Mouse (Mus musculus) macrophage (primary cell): ENCODE data around the gene Tfap2e. TPM values are rescaled to one million over a fixed set of nuclear protein-coding genes. Genes with fewer than 3 reads are reported as not detected.

Source experiments
- H3K27ac ChIP-seq: fragments of 350-480 bp; formaldehyde crosslinking; 2 replicates; pipeline ENCODE4 v1.9.0; 2021
- H3K36me3 ChIP-seq: fragments of 350-480 bp; formaldehyde crosslinking; 2 replicates; pipeline ENCODE4 v1.9.0; 2021; ENCODE audit errors: inconsistent target
- H3K4me3 ChIP-seq: fragments of 350-480 bp; formaldehyde crosslinking; 2 replicates; pipeline ENCODE4 v1.9.0; 2021; ENCODE audit errors: inconsistent target
- H3K79me2 ChIP-seq: fragments of 350-480 bp; formaldehyde crosslinking; 2 replicates; pipeline ENCODE4 v1.9.0; 2021; ENCODE audit errors: inconsistent target
- WGBS: methylation state at CpG from one replicate; pipeline ENCODE4 v1.1.7; 2026; ENCODE audit warnings: inconsistent platforms; ENCODE audit not compliant: missing documents; 5-methylcytosine and 5-hydroxymethylcytosine counted together
- polyA plus RNA-seq: library from polyadenylated mRNA; stranded (reverse); fragments of 250-400 nt; gene quantifications from 3 replicates; pipeline ENCODE4 v1.2.4, GENCODE M21; 2018; ENCODE audit warnings: inconsistent platforms

Gene Tfap2e
- polyA plus RNA-seq, 1 experiment from 2014 or later = not detected

- Histone ChIP-seq H3K79me2 (no peaks in the 10 kb centered on the region), H3K27ac (no peak overlapping the region), H3K36me3 (peaks cover 20% of the 10 kb centered on the region; the same call in 1 of the 2 replicates), H3K4me3 (no peak overlapping the region)
- 52% methylated on average over 12 of the region's 13 CpGs for WGBS
Observed at GRCm38 (mm10) chr4:126745506-126746193, 9.6 kb upstream of the Tfap2e start.

GRCm38 (mm10) chr4:126744831-126745230, 8.8 kb upstream of the Tfap2e start:
- H3K36me3 ChIP-seq = peaks cover 20% of the 10 kb centered on the region; the same call in 1 of the 2 replicates
- WGBS = 94% methylated on average over 14 of the region's 14 CpGs

GRCm38 (mm10) chr4:126743713-126744112, 7.7 kb upstream of the Tfap2e start:
- Histone ChIP-seq H3K36me3 (peaks cover 16% of the 10 kb centered on the region; the same call in 1 of the 2 replicates), H3K27ac (no peak overlapping the region)
- WGBS = 77% methylated on average over 11 of the region's 11 CpGs

More at GRCm38 (mm10) chr4:126744831-126745230, 8.8 kb upstream of the Tfap2e start:
- no peaks in the 10 kb centered on the region for H3K79me2 ChIP-seq
- no peak overlapping the region for H3K27ac ChIP-seq
- no peak overlapping the region for H3K4me3 ChIP-seq

GRCm38 (mm10) chr4:126742976-126743375, 6.9 kb upstream of the Tfap2e start:
- Histone ChIP-seq H3K36me3 (peaks cover 11% of the 10 kb centered on the region; the same call in 1 of the 2 replicates), H3K79me2 (no peaks in the 10 kb centered on the region), H3K27ac (no peak overlapping the region), H3K4me3 (no peak overlapping the region)
- WGBS = 76% methylated on average over 2 of the region's 2 CpGs

More at GRCm38 (mm10) chr4:126743713-126744112, 7.7 kb upstream of the Tfap2e start:
- Histone ChIP-seq H3K4me3 (no peak overlapping the region), H3K79me2 (no peaks in the 10 kb centered on the region)

DNA sequence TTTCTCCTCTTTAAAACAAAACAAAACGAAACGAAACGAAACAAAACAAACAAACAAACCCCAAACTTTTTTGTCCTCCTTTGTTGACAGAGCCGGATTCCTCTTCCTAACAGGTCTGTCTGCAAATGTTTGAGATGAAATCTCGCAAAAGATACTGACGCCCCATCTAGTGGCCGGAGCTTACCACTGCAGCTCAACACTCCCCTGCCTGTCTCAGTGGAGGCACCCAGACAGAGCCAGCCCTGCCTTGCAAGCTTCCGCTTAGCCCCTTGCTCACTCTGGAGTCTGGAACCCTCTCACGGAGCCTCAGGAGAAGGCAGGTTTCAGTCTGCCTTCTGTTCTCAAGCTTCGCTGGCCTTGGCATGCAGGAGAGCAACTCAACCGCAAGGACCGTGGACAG, 5.4 kb upstream of the Tfap2e start:
- Histone ChIP-seq H3K27ac (no peak overlapping the region), H3K4me3 (no peak overlapping the region), H3K79me2 (no peaks in the 10 kb centered on the region), H3K36me3 (peaks cover 6% of the 10 kb centered on the region; the same call in 1 of the 2 replicates)
- 10% methylated on average over 12 of the region's 12 CpGs for WGBS

DNA sequence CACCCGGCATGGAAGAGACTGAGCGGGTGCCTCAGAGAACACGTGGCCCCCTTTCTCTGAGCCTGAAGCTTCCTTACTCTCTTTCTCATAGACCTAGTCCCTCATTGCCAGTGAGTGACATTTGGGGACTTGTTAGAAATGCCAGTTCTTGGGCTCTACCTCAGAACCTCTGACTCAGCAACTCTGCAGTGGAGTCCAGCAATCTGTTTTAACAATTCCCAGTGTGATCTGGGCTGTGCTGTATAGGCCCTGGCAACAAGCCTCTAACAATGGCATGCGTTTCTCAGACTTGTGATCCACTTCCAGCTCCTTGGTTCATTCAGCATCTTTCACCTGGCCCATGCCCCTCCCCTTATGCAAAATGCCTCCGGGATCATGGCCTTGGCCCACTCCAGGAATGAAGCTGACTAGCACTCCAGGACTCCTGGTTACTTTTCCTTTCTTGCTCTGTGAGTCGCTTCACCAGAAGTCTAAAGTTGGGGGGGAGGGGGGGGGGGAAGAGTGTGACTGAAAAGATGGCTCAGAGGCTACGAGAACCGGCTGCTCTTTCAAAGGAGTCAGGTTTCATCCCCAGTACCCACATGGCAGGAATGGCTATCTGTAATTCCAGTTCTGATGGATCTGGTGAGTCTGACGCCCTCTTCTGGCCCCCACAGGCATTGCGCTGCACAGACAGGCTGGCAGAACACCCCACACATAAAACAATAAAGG, 4.1 kb upstream of the Tfap2e start:
- no peaks in the 10 kb centered on the region for H3K36me3 ChIP-seq
- WGBS = 67% methylated on average over 10 of the region's 10 CpGs
- H3K27ac ChIP-seq = no peak overlapping the region
- H3K79me2 ChIP-seq = no peaks in the 10 kb centered on the region
- no peak overlapping the region for H3K4me3 ChIP-seq

DNA sequence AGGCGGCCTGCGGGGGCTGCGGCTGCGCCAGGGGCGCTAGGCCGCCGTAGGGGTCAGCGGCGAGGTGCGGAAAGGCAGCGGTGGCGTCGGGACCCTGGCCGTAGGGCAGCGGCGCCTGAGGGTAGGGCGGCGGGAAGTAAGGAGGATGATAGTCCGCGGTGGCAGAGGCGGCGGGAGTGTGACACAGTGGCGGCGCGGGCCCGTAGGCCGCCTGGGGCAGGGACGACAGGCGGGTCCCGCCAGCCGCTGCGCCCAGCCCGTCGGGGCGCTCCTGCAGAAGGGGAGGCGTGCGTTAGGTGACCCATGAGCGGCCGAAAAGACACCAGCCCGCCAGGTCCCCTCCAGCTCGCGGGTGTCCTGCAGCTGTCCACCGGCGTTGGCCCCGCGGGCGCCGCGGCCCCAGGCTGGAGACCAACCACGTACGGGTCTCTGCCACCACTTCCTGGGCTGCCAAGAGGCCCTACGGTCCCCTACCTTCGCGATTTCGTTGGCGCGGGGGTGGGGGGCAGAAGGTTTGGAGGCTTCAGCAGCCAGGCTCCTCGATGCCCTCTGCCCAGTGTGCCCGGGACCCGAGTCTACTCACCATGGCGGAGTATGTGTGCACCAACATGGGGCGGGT, 549 bp downstream of the Tfap2e start:
- Histone ChIP-seq H3K4me3 (no peak overlapping the region), H3K27ac (no peak overlapping the region), H3K79me2 (no peaks in the 10 kb centered on the region), H3K36me3 (no peaks in the 10 kb centered on the region)
- WGBS = 5% methylated on average over 53 of the region's 62 CpGs

GRCm38 (mm10) chr4:126734700-126735381, 1.2 kb downstream of the Tfap2e start:
- Histone ChIP-seq H3K27ac (no peak overlapping the region), H3K36me3 (no peaks in the 10 kb centered on the region), H3K79me2 (no peaks in the 10 kb centered on the region), H3K4me3 (no peak overlapping the region)
- WGBS = 10% methylated on average over 51 of the region's 51 CpGs

DNA sequence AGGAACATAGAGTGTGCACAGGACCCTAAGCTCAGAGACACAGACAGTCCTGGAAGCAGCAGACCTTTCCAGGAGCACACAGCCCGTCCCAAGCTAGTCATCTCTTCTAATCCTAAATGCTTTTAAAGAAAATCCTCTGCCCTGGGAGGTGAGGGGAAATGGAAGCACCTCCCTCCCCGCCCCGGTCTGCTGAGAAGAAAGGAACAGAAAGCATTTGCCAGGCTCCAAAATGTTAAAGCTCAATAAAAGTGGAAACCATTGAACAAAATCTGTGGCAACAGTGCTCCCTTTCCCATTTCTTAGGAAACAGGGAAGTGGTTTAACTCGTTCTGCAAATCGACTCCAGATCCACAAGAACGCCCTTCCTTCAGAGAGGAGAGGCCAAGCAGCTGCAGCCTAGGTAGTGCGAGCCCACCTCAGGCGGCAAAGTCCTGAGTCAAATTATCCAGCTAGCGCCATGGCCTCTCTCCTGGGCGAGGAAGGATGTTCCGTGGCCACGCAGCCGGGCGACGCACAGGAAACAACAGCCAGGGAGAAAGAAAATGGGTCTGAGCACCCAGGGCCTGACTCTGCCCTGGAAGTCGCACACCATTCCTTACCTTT, 1.9 kb downstream of the Tfap2e start:
- Histone ChIP-seq H3K79me2 (no peaks in the 10 kb centered on the region), H3K36me3 (no peaks in the 10 kb centered on the region), H3K4me3 (no peak overlapping the region), H3K27ac (no peak overlapping the region)
- WGBS = 11% methylated on average over 16 of the region's 16 CpGs

GRCm38 (mm10) chr4:126732531-126733380, 3.3 kb downstream of the Tfap2e start:
- Histone ChIP-seq H3K4me3 (no peak overlapping the region), H3K36me3 (no peaks in the 10 kb centered on the region), H3K79me2 (no peaks in the 10 kb centered on the region), H3K27ac (no peak overlapping the region)
- 11% methylated on average over 26 of the region's 26 CpGs for WGBS

DNA sequence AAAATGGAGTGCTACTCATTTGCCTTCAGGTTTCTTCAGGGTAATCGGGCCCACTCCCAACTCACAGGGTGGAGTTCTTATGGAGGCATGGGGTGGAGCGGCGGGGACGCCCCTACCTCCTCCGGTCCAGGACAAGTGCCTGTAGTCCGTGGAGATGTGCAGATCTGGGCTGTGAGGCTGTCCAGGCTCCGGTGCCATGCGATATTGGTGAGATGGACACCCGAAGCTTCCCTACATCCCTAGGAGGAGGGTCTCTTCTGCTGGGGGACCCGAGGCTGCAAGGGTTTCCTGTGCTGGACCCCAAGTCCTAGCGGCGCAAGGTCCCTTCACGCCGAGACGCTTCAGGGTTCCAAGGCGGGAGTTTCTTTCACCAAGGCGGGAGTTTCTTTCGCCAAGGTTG, 3.9 kb downstream of the Tfap2e start:
- Histone ChIP-seq H3K36me3 (no peaks in the 10 kb centered on the region), H3K27ac (no peak overlapping the region), H3K4me3 (no peak overlapping the region), H3K79me2 (no peaks in the 10 kb centered on the region)
- WGBS = 6% methylated on average over 18 of the region's 18 CpGs

DNA sequence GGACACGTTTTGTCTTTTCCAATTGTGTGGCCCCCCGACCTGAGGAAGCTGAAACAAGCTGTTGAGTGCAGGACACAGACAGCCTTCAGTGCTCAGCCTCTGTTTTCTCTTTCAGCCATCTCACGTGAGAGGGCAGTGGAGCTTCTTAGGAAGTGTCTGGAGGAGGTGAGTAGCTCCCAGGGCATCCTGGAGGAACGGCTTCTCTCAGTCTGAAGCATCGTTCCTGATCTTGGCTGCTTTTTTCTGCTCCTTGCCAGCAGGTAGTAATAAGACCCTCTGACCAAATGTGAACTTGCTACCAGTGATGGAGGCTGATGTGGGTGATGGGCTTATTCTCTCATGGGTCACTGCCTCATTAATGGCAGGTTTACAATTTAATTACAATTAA, 28.6 kb downstream of the Tfap2e start:
- H3K27ac ChIP-seq = no peak overlapping the region
- WGBS = 92% methylated on average over 5 of the region's 5 CpGs
- H3K36me3 ChIP-seq = peaks cover 60% of the 10 kb centered on the region
- H3K4me3 ChIP-seq = no peak overlapping the region
- H3K79me2 ChIP-seq = no peaks in the 10 kb centered on the region; the same call in 1 of the 2 replicates

DNA sequence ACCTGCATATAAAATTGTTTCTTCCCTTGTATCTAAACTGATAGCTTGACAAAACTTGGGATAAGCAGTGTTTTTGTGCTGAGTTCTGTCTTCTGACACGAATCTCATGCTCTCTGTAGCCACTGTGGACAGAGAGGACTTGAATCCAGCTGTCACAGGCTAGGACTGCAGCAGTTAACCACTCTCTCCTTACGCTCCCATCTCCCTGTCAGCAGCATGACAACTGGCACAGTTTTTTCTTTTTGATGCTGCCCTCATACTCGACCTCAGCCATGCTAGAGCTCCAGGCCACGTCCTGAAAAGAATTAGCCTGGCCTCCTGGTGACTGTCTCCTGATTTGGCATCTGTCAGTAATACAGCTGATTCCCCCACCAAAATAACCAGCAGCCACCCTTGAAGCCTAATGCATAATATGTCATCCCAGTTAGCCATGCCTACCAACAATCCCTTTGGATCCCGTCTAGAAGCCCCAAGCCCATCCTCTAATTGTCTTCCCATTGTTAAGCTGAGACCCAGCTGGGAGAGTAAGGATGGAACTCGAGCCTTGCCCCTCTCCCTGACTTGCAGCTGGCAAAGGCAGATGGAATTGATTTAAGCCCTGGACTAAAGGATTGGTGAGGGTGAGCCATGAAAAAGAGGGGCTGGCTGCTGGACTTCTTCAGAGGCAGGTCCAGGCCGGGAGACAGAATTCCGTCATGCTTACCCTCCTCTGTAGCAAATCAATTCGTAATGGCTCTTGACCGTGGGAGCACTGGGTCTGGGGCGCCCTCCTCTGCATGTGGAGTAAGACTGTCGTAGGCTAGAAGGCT, 29.2 kb downstream of the Tfap2e start:
- Histone ChIP-seq H3K27ac (no peak overlapping the region), H3K36me3 (peaks cover 56% of the 10 kb centered on the region), H3K4me3 (no peak overlapping the region), H3K79me2 (no peaks in the 10 kb centered on the region; the same call in 1 of the 2 replicates)
- WGBS = 92% methylated on average over 12 of the region's 12 CpGs
